Mouse (Mus musculus) megakaryocyte, embryonic 14.5 days (primary cell): ENCODE results near the gene Sox6.

Source experiments
- FLI1 ChIP-seq: IDR thresholded peaks from 2 replicates; pipeline ENCODE4 v1.6.1; 2012; ENCODE audit warnings: low read length, inconsistent platforms, mixed read lengths
- GATA1 ChIP-seq: IDR thresholded peaks from 3 replicates; pipeline ENCODE4 v1.6.1; 2012; ENCODE audit warnings: mixed read lengths, low read length, inconsistent platforms, borderline replicate concordance

DNA sequence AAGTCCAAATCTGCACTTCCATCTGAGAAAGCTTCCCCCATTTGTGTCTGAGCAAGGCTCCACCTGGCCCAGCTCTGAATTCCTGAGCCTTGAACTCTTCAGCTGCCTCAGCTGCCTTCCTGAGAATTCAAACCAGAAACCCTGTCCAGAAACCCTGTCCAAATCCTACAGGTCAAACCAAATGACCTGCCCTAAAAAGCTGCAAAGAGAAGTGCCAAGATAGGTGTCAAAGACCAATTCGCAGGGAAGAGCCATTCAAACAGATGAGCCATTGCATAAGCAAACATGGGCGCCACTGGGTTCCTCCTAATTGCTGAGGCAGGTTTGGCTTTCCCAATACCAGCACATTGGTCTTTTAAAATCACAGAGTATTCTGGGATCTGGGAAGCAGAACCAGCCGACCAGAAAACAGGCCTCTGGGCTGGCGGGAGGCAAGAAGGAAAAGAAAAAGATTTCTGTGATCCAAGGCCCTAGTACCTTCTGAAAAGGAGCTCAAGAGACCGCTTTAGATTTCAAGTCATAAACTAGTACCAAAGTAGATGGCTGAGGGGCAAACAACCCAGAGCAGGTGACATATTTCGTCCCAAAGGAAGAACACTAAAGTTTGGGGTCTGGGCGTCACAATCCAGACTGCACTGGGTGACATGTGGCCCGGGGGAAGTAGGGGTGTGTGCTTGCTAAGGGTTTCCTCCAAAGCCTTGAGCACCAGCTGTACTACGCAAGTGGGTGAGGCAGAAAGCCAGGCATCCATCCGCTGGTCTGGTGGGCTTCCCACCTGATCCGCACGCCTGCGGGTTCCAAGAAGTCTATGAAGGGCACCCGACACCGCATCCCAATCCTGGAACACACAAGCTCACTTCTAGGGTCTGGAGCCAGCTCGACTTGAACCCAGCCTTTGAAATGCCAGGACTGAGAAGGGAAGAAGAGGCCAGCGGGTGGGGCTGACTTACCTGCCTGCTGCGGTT lies 1.7 kb downstream of the Sox6 start:
- TF ChIP-seq GATA1 (no peak), FLI1 (no peak)
